Comparison of ENCODE assay signal across 7 mouse cellular contexts in genomic region chr5:139797473-139798167, GRCm38 (mm10). TPM values are rescaled to one million over a fixed set of nuclear protein-coding genes. Genes with fewer than 3 reads are reported as not detected.
DNase-seq lines count a peak whose midpoint lies in the region; ATAC-seq and TF ChIP-seq lines count a peak whose summit lies in the region.

No protein-coding gene starts in this region.

- no peak overlapping the region for H3K9ac ChIP-seq in embryonic facial prominence, embryonic 14.5 days (ENCODE audit: low read depth, low read length)
- H3K9ac ChIP-seq in kidney, embryonic 14.5 days (ENCODE audit: low read depth, low read length), result 0 out of 2 replicates have a peak overlapping the region, but pooled peaks have one; percentile 7
- peak overlapping the region; percentile 27; the same call in 1 of the 2 replicates for H3K9ac ChIP-seq in limb, embryonic 12.5 days (replicated peaks)

- TF ChIP-seq POLR2A in bone marrow, adult 2 months (IDR thresholded peaks at IDR 0.05; ENCODE audit: borderline replicate concordance, control insufficient read depth, low read depth, low read length), result peak; percentile 11; the same call in 1 of the 2 replicates
- TF ChIP-seq POLR2A in myocyte (IDR thresholded peaks at IDR 0.05; ENCODE audit: insufficient read length, low read depth), result no peak
- no peak for TF ChIP-seq POLR2A in testis, adult 2 months (IDR thresholded peaks at IDR 0.05; ENCODE audit: control insufficient read depth, low read depth, low read length)

- no peaks in the 10 kb centered on the region for H3K9me3 ChIP-seq in embryonic facial prominence, embryonic 14.5 days (ENCODE audit: control insufficient read depth, low read length)
- H3K9me3 ChIP-seq in kidney, embryonic 14.5 days (ENCODE audit: control insufficient read depth, low read length), result no peaks in the 10 kb centered on the region
- no peaks in the 10 kb centered on the region for H3K9me3 ChIP-seq in limb, embryonic 12.5 days

- peaks cover 17% of the 10 kb centered on the region for H3K36me3 ChIP-seq in embryonic facial prominence, embryonic 14.5 days (ENCODE audit: control insufficient read depth, insufficient read depth, low read length)
- peaks cover 18% of the 10 kb centered on the region; the same call in 1 of the 2 replicates for H3K36me3 ChIP-seq in kidney, embryonic 14.5 days (ENCODE audit: control insufficient read depth, insufficient read depth, low read length)
- H3K36me3 ChIP-seq in limb, embryonic 12.5 days, result peaks cover 18% of the 10 kb centered on the region
- peaks cover 5% of the 10 kb centered on the region for H3K36me3 ChIP-seq in myocyte (ENCODE audit: control insufficient read depth, insufficient read depth)
- H3K36me3 ChIP-seq in testis, adult 2 months (ENCODE audit: control insufficient read depth, insufficient read depth, low read length), result no peaks in the 10 kb centered on the region

- peaks cover 37% of the 10 kb centered on the region for H3K79me2 ChIP-seq in myocyte (ENCODE audit: control insufficient read depth, insufficient read depth)

- peak; percentile 68; the same call in 1 of the 2 replicates for ATAC-seq in embryonic facial prominence, embryonic 14.5 days (ENCODE audit: low read depth)
- ATAC-seq in kidney, embryonic 14.5 days (ENCODE audit: low FRiP score, low TSS enrichment), result peak; percentile 63
- no peak for ATAC-seq in limb, embryonic 12.5 days (ENCODE audit: insufficient number of reproducible peaks, insufficient read depth, low FRiP score, low TSS enrichment, low read depth)

- H3K27ac ChIP-seq in bone marrow, adult 2 months (ENCODE audit: control insufficient read depth, insufficient read depth, low read depth, low read length, poor library complexity), result no peak overlapping the region
- peak overlapping the region; percentile 70; the same call in 1 of the 2 replicates for H3K27ac ChIP-seq in embryonic facial prominence, embryonic 14.5 days (replicated peaks; ENCODE audit: low read depth, low read length)
- H3K27ac ChIP-seq in kidney, embryonic 14.5 days (ENCODE audit: low read depth, low read length), result peak overlapping the region; percentile 51; the same call in 1 of the 2 replicates
- H3K27ac ChIP-seq in limb, embryonic 12.5 days, result peak overlapping the region; percentile 64; the same call in 1 of the 2 replicates
- H3K27ac ChIP-seq in testis, adult 2 months (ENCODE audit: control insufficient read depth, insufficient read depth, low read depth, low read length), result peak overlapping the region; percentile 81

- no peak overlapping the region for H3K4me3 ChIP-seq in bone marrow, adult 2 months (replicated peaks; ENCODE audit: control insufficient read depth, low read depth, low read length)
- no peak overlapping the region for H3K4me3 ChIP-seq in embryonic facial prominence, embryonic 14.5 days (ENCODE audit: low read depth, low read length)
- no peak overlapping the region for H3K4me3 ChIP-seq in kidney, embryonic 14.5 days (ENCODE audit: low read length)
- no peak overlapping the region for H3K4me3 ChIP-seq in limb, embryonic 12.5 days (replicated peaks)
- H3K4me3 ChIP-seq in myocyte, result peak overlapping the region; percentile 4
- no peak overlapping the region for H3K4me3 ChIP-seq in testis, adult 2 months (ENCODE audit: control insufficient read depth, low read depth, low read length)

- H3K4me2 ChIP-seq in embryonic facial prominence, embryonic 14.5 days (ENCODE audit: low read depth, low read length), result peak overlapping the region; percentile 42
- peak overlapping the region; percentile 26; the same call in 1 of the 2 replicates for H3K4me2 ChIP-seq in kidney, embryonic 14.5 days (replicated peaks; ENCODE audit: low read depth, low read length)
- peak overlapping the region; percentile 26; the same call in 1 of the 2 replicates for H3K4me2 ChIP-seq in limb, embryonic 12.5 days
- H3K4me2 ChIP-seq in myocyte (ENCODE audit: low read depth), result peak overlapping the region; percentile 92

- no peaks in the 10 kb centered on the region for H3K27me3 ChIP-seq in embryonic facial prominence, embryonic 14.5 days (replicated peaks; ENCODE audit: control insufficient read depth, insufficient read depth, low read length)
- no peaks in the 10 kb centered on the region for H3K27me3 ChIP-seq in kidney, embryonic 14.5 days (ENCODE audit: control insufficient read depth, insufficient read depth, low read length)
- H3K27me3 ChIP-seq in limb, embryonic 12.5 days, result peaks cover 11% of the 10 kb centered on the region
- no peaks in the 10 kb centered on the region for H3K27me3 ChIP-seq in myocyte (ENCODE audit: control insufficient read depth, insufficient read depth, insufficient read length)
- no peaks in the 10 kb centered on the region for H3K27me3 ChIP-seq in testis, adult 2 months (ENCODE audit: control insufficient read depth, insufficient read depth, low read length)

- DNase-seq in embryonic facial prominence, embryonic 14.5 days (ENCODE audit: low spot score), result peak; percentile 79
- peak; percentile 92 to 96 for DNase-seq in heart, adult 9 months (ENCODE audit: low spot score in 2 of 2)

- H3K4me1 ChIP-seq in bone marrow, adult 2 months (ENCODE audit: control insufficient read depth, insufficient read depth, low read length), result peaks cover 18% of the 10 kb centered on the region
- H3K4me1 ChIP-seq in embryonic facial prominence, embryonic 14.5 days (ENCODE audit: control insufficient read depth, insufficient read depth, low read length), result peaks cover 26% of the 10 kb centered on the region
- peaks cover 31% of the 10 kb centered on the region for H3K4me1 ChIP-seq in kidney, embryonic 14.5 days (ENCODE audit: control insufficient read depth, insufficient read depth, low read length)
- peaks cover 36% of the 10 kb centered on the region for H3K4me1 ChIP-seq in limb, embryonic 12.5 days (replicated peaks)
- H3K4me1 ChIP-seq in testis, adult 2 months (ENCODE audit: control insufficient read depth, insufficient read depth, low read length), result peaks cover 11% of the 10 kb centered on the region

- TF ChIP-seq CTCF in bone marrow, adult 2 months (IDR thresholded peaks at IDR 0.05; ENCODE audit: control insufficient read depth, insufficient read depth, low read length), result no peak
- TF ChIP-seq CTCF in testis, adult 2 months (IDR thresholded peaks at IDR 0.05; ENCODE audit: control insufficient read depth, insufficient read depth, insufficient replicate concordance, low read depth, low read length), result no peak

- 71% methylated on average over 11 of the region's 11 CpGs for WGBS in bone marrow, adult 2 months
- 43% methylated on average over 11 of the region's 11 CpGs for WGBS in embryonic facial prominence, embryonic 14.5 days
- WGBS in kidney, embryonic 14.5 days, result 43% methylated on average over 11 of the region's 11 CpGs
- 40% methylated on average over 11 of the region's 11 CpGs for WGBS in limb, embryonic 12.5 days

- no peak overlapping the region for H3ac ChIP-seq in myocyte (ENCODE audit: control insufficient read depth, insufficient read length)

TF ChIP-seq in myocyte, 11 proteins besides CTCF, POLR2A, EP300 and RAD21 (continues in another document):
- no peak for TF ChIP-seq CEBPB (IDR thresholded peaks at IDR 0.05; ENCODE audit: insufficient read depth, poor library complexity, severe bottlenecking)
- no peak for TF ChIP-seq REST (IDR thresholded peaks at IDR 0.05; ENCODE audit: insufficient read depth, insufficient read length)

RNA-seq across cellular contexts. Expression of gene Mafk, which starts 6.3 kb away (rescaled TPM):
- 37.3 and 53.2 TPM in 2 replicates for polyA plus RNA-seq in bone marrow, adult 2 months (2011; ENCODE audit: insufficient read depth, insufficient read length, low replicate concordance, missing spikeins)
- 7.1 and 8.1 TPM in 2 replicates for polyA plus RNA-seq in embryonic facial prominence, embryonic 14.5 days (2014; fragmentation: Nextera tagmentation; extraction: Ambion mirVana)
- polyA plus RNA-seq in kidney, embryonic 14.5 days (2014; fragmentation: Nextera tagmentation; extraction: Ambion mirVana), result 2.5 and 5.3 TPM in 2 replicates
- 7.0 and 8.3 TPM in 2 replicates for polyA plus RNA-seq in limb, embryonic 12.5 days (2016; fragmentation: Nextera tagmentation; extraction: Ambion mirVana)
- 19.8 TPM for polyA plus RNA-seq in myocyte (2012; fragmentation: generic; extraction: Trizol)
- polyA plus RNA-seq in testis, adult 2 months (2012; rRNA removed), result 10.8 and 14.5 TPM in 2 replicates

RNA-seq across cellular contexts. Expression of gene Tmem184a, which starts 22.1 kb away (rescaled TPM):
- not detected in 2 replicates for polyA plus RNA-seq in bone marrow, adult 2 months (2011; ENCODE audit: insufficient read depth, insufficient read length, low replicate concordance, missing spikeins)
- 4.3 and 5.5 TPM in 2 replicates for polyA plus RNA-seq in embryonic facial prominence, embryonic 14.5 days (2014; fragmentation: Nextera tagmentation; extraction: Ambion mirVana)
- polyA plus RNA-seq in kidney, embryonic 14.5 days (2014; fragmentation: Nextera tagmentation; extraction: Ambion mirVana), result 3.7 and 4.9 TPM in 2 replicates
- polyA plus RNA-seq in limb, embryonic 12.5 days (2016; fragmentation: Nextera tagmentation; extraction: Ambion mirVana), result 0.79 and 1.0 TPM in 2 replicates
- polyA plus RNA-seq in myocyte (2012; fragmentation: generic; extraction: Trizol), result 7.2 TPM
- 138 and 204 TPM in 2 replicates for polyA plus RNA-seq in testis, adult 2 months (2012; rRNA removed)

RNA-seq across cellular contexts. Expression of gene Ints1, which starts 22.1 kb away (rescaled TPM):
- polyA plus RNA-seq in bone marrow, adult 2 months (2011; ENCODE audit: insufficient read depth, insufficient read length, low replicate concordance, missing spikeins), result 63.3 and 108 TPM in 2 replicates
- polyA plus RNA-seq in embryonic facial prominence, embryonic 14.5 days (2014; fragmentation: Nextera tagmentation; extraction: Ambion mirVana), result 28.0 and 31.9 TPM in 2 replicates
- 32.2 and 40.7 TPM in 2 replicates for polyA plus RNA-seq in kidney, embryonic 14.5 days (2014; fragmentation: Nextera tagmentation; extraction: Ambion mirVana)
- polyA plus RNA-seq in limb, embryonic 12.5 days (2016; fragmentation: Nextera tagmentation; extraction: Ambion mirVana), result 32.8 and 38.5 TPM in 2 replicates
- 46.4 TPM for polyA plus RNA-seq in myocyte (2012; fragmentation: generic; extraction: Trizol)
- polyA plus RNA-seq in testis, adult 2 months (2012; rRNA removed), result 33.9 and 36.4 TPM in 2 replicates

RNA-seq across cellular contexts. Expression of gene Gm26938, which starts 28.6 kb away (rescaled TPM):
- not detected in 2 replicates for polyA plus RNA-seq in bone marrow, adult 2 months (2011; ENCODE audit: insufficient read depth, insufficient read length, low replicate concordance, missing spikeins)
- not detected in 2 replicates for polyA plus RNA-seq in embryonic facial prominence, embryonic 14.5 days (2014; fragmentation: Nextera tagmentation; extraction: Ambion mirVana)
- polyA plus RNA-seq in kidney, embryonic 14.5 days (2014; fragmentation: Nextera tagmentation; extraction: Ambion mirVana), result not detected in 2 replicates
- 0.51 TPM in 1 of 2 replicates, not detected in the other for polyA plus RNA-seq in limb, embryonic 12.5 days (2016; fragmentation: Nextera tagmentation; extraction: Ambion mirVana)
- polyA plus RNA-seq in myocyte (2012; fragmentation: generic; extraction: Trizol), result not detected
- not detected in 2 replicates for polyA plus RNA-seq in testis, adult 2 months (2012; rRNA removed)

RNA-seq across cellular contexts. Expression of gene Psmg3, which starts 29.1 kb away (rescaled TPM):
- polyA plus RNA-seq in bone marrow, adult 2 months (2011; ENCODE audit: insufficient read depth, insufficient read length, low replicate concordance, missing spikeins), result 35.8 and 48.1 TPM in 2 replicates
- 61.2 and 61.8 TPM in 2 replicates for polyA plus RNA-seq in embryonic facial prominence, embryonic 14.5 days (2014; fragmentation: Nextera tagmentation; extraction: Ambion mirVana)
- polyA plus RNA-seq in kidney, embryonic 14.5 days (2014; fragmentation: Nextera tagmentation; extraction: Ambion mirVana), result 82.4 and 87.9 TPM in 2 replicates
- 71.4 and 71.8 TPM in 2 replicates for polyA plus RNA-seq in limb, embryonic 12.5 days (2016; fragmentation: Nextera tagmentation; extraction: Ambion mirVana)
- polyA plus RNA-seq in myocyte (2012; fragmentation: generic; extraction: Trizol), result 57.7 TPM
- polyA plus RNA-seq in testis, adult 2 months (2012; rRNA removed), result 9.9 and 11.0 TPM in 2 replicates

Comparison
In these comparisons a context has a peak if more than half of its experiments do, and no peak if none do; other contexts are left out.
1. H3K4me2 ChIP-seq: peak in every context shown above with its lines; median percentile 92 in myocyte; 42 in embryonic facial prominence, embryonic 14.5 days; 26 in kidney, embryonic 14.5 days; 26 in limb, embryonic 12.5 days.
2. RNA of gene Tmem184a, which starts 22.1 kb away (polyA plus RNA-seq): 138 to 204 TPM in testis, adult 2 months; 7.2 TPM in myocyte (single experiment), 4.3 to 5.5 TPM in embryonic facial prominence, embryonic 14.5 days, 3.7 to 4.9 TPM in kidney, embryonic 14.5 days, 0.79 to 1.0 TPM in limb, embryonic 12.5 days and not detected in bone marrow, adult 2 months; every median in the first group is over 10 times any median in the second.